Mouse (Mus musculus) heart, embryonic 14.5 days (tissue): ENCODE data around the gene Arl6ip4. TPM values are rescaled to one million over a fixed set of nuclear protein-coding genes. Genes with fewer than 3 reads are reported as not detected.
A peak's percentile ranks its signal among the peaks of the same experiment; 100 is the strongest.

Experiments used
- ATAC-seq: fragments of 200-750 bp; cut with Nextera tagmentation; 2 replicates; pipeline ENCODE4 v1.8.0; 2017; ENCODE audit warnings: low read depth, moderate TSS enrichment; ENCODE audit not compliant: insufficient number of reproducible peaks, insufficient read depth, low FRiP score
- H3K27ac ChIP-seq, 2 experiments: fragments of 200-500 bp in 1 of 2; fragments of 300-500 bp in 1 of 2; sonication (generic) in 1 of 2; replicated peaks in 1 of 2; 2 replicates each; pipeline ENCODE4 v1.5.1; 2012 to 2014; ENCODE audit warnings: low read depth in 2 of 2, low read length in 2 of 2, control low read depth in 1 of 2, mild to moderate bottlenecking in 1 of 2, mixed read lengths in 1 of 2; ENCODE audit not compliant: control insufficient read depth in 1 of 2, insufficient read depth in 1 of 2
- H3K27me3 ChIP-seq: fragments of 300-500 bp; sonication (generic); 2 replicates; pipeline ENCODE4 v1.6.1; 2014; ENCODE audit warnings: mild to moderate bottlenecking, low read length, control low read depth; ENCODE audit not compliant: control insufficient read depth, insufficient read depth
- H3K36me3 ChIP-seq: fragments of 300-500 bp; sonication (generic); 2 replicates; pipeline ENCODE4 v1.6.1; 2014; ENCODE audit warnings: mild to moderate bottlenecking, control low read depth, low read length, mixed read lengths; ENCODE audit not compliant: control insufficient read depth, insufficient read depth
- H3K4me1 ChIP-seq, 2 experiments: fragments of 200-500 bp in 1 of 2; fragments of 300-500 bp in 1 of 2; sonication (generic) in 1 of 2; 2 replicates each; pipeline ENCODE4 v1.6.1; 2012 to 2014; ENCODE audit warnings: low read length in 2 of 2, control low read depth in 1 of 2, mixed read lengths in 1 of 2; ENCODE audit not compliant: control insufficient read depth in 2 of 2, insufficient read depth in 2 of 2
- H3K4me2 ChIP-seq: fragments of 300-500 bp; sonication (generic); 2 replicates; pipeline ENCODE4 v1.6.1; 2014; ENCODE audit warnings: mild to moderate bottlenecking, low read length
- H3K4me3 ChIP-seq, 2 experiments: fragments of 200-500 bp in 1 of 2; fragments of 300-500 bp in 1 of 2; sonication (generic) in 1 of 2; 2 replicates each; pipeline ENCODE4 v1.5.1; 2012 to 2014; ENCODE audit warnings: low read length in 2 of 2, mild to moderate bottlenecking in 2 of 2, control low read depth in 1 of 2, low read depth in 1 of 2, moderate library complexity in 1 of 2; ENCODE audit not compliant: control insufficient read depth in 1 of 2, insufficient read depth in 1 of 2
- H3K9ac ChIP-seq: fragments of 300-500 bp; sonication (generic); 2 replicates; pipeline ENCODE4 v1.6.1; 2014; ENCODE audit warnings: mild to moderate bottlenecking, low read length
- H3K9me3 ChIP-seq: fragments of 300-500 bp; sonication (generic); 2 replicates; pipeline ENCODE4 v1.6.1; 2016; ENCODE audit warnings: low read length, control low read depth; ENCODE audit not compliant: control insufficient read depth
- WGBS: fragments of 180-500 bp; shearing (Covaris S2); extraction: QIAGEN DNeasy Blood & Tissue Kit; methylation state at CpG from one replicate; pipeline ENCODE4 v1.1.7; 2014; 5-methylcytosine and 5-hydroxymethylcytosine counted together
- polyA plus RNA-seq: library from polyadenylated mRNA; unstranded; fragments of >200 nt; fragmentation: Nextera tagmentation; extraction: Ambion mirVana; gene quantifications from 2 replicates; pipeline ENCODE4 v1.2.1, GENCODE M21; 2014

Gene Arl6ip4
- polyA plus RNA-seq, 1 experiment from 2014 or later: 66.2 TPM

GRCm38 (mm10) chr5:124095596-124096232, 20.2 kb upstream of the Arl6ip4 start, which contains the start of gene Abcb9:
Gene Abcb9, minus strand, starts transcription at chr5:124095798.
- H3K4me2 ChIP-seq: peak within 1 kb of the TSS; percentile 88
- H3K9me3 ChIP-seq: 0 out of 2 replicates have a peak, but pooled peaks cover 3% of the 10 kb centered on the region
- peaks cover 8% of the 10 kb centered on the region; the same call in 1 of the 2 replicates for H3K27me3 ChIP-seq
- no peaks in the 10 kb centered on the region for H3K36me3 ChIP-seq
- peak; percentile 68 for ATAC-seq
- 3% methylated on average over 42 of the region's 42 CpGs for WGBS
- peaks cover 2 to 10% of the 10 kb centered on the region in 2 experiments; a peak in 1 of 4 replicates for H3K4me1 ChIP-seq
- H3K27ac ChIP-seq: no peak within 1 kb of the TSS
- peak within 1 kb of the TSS; percentile 71 for H3K9ac ChIP-seq
- H3K4me3 ChIP-seq: peak within 1 kb of the TSS; percentile 36 to 49

- peaks cover 8% of the 10 kb centered on the region; the same call in 1 of the 2 replicates for H3K27me3 ChIP-seq
- WGBS: 78% methylated on average over 2 of the region's 2 CpGs
- H3K4me3 ChIP-seq: no peak overlapping the region
- H3K9me3 ChIP-seq: 0 out of 2 replicates have a peak, but pooled peaks cover 3% of the 10 kb centered on the region
- no peaks in the 10 kb centered on the region for H3K36me3 ChIP-seq
- H3K9ac ChIP-seq: no peak overlapping the region
- no peak overlapping the region for H3K27ac ChIP-seq
- ATAC-seq: no peak
- H3K4me2 ChIP-seq: no peak overlapping the region
- peaks cover 2 to 7% of the 10 kb centered on the region in 2 experiments; a peak in 1 of 4 replicates for H3K4me1 ChIP-seq
These were observed 17.0 kb upstream of the Arl6ip4 start for GRCm38 (mm10) chr5:124098923-124099322.

- ATAC-seq: no peak
- no peak overlapping the region for H3K4me3 ChIP-seq
- H3K9ac ChIP-seq: no peak overlapping the region
- no peak overlapping the region for H3K4me2 ChIP-seq
- H3K27ac ChIP-seq: no peak overlapping the region
- H3K4me1 ChIP-seq: peaks cover 0 to 3% of the 10 kb centered on the region in 2 experiments; a peak in 1 of 4 replicates
- 83% methylated on average over 11 of the region's 11 CpGs for WGBS
- H3K9me3 ChIP-seq: 0 out of 2 replicates have a peak, but pooled peaks cover 3% of the 10 kb centered on the region
- no peaks in the 10 kb centered on the region for H3K27me3 ChIP-seq
- no peaks in the 10 kb centered on the region for H3K36me3 ChIP-seq
These were observed 15.5 kb upstream of the Arl6ip4 start for GRCm38 (mm10) chr5:124100128-124101044.

GRCm38 (mm10) chr5:124102326-124102725, 13.6 kb upstream of the Arl6ip4 start:
- Histone ChIP-seq H3K27ac (no peak overlapping the region), H3K9me3 (0 out of 2 replicates have a peak, but pooled peaks cover 3% of the 10 kb centered on the region), H3K4me2 (no peak overlapping the region), H3K4me3 (no peak overlapping the region), H3K27me3 (no peaks in the 10 kb centered on the region), H3K9ac (no peak overlapping the region), H3K4me1 (no peaks in the 10 kb centered on the region), H3K36me3 (no peaks in the 10 kb centered on the region)
- no peak for ATAC-seq
- WGBS: 75% methylated on average over 6 of the region's 6 CpGs

DNA sequence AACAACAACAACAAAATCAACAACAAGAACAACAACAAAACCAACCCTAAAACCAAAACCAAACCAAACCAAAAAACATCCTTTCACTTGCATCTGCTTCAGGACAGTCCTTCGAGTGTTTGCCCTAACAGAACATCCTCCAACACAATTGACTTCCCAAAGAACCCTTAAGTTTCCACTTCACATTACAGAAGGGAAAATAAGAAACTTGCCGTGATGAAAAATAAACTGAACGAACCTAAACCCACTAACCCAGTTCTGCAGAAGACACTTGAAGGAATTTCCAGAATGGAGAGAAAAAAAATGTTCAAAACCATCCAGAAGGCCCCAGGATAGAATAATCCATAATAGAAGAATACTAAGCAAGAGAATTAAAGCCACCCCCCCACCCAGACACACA, 12.9 kb upstream of the Arl6ip4 start:
- no peak overlapping the region for H3K9ac ChIP-seq
- H3K4me2 ChIP-seq: no peak overlapping the region
- H3K27ac ChIP-seq: no peak overlapping the region
- H3K4me1 ChIP-seq: no peaks in the 10 kb centered on the region
- no peak overlapping the region for H3K4me3 ChIP-seq
- 83% methylated on average over 3 of the region's 3 CpGs for WGBS
- ATAC-seq: no peak
- H3K36me3 ChIP-seq: no peaks in the 10 kb centered on the region
- no peaks in the 10 kb centered on the region for H3K27me3 ChIP-seq
- 0 out of 2 replicates have a peak, but pooled peaks cover 3% of the 10 kb centered on the region for H3K9me3 ChIP-seq

DNA sequence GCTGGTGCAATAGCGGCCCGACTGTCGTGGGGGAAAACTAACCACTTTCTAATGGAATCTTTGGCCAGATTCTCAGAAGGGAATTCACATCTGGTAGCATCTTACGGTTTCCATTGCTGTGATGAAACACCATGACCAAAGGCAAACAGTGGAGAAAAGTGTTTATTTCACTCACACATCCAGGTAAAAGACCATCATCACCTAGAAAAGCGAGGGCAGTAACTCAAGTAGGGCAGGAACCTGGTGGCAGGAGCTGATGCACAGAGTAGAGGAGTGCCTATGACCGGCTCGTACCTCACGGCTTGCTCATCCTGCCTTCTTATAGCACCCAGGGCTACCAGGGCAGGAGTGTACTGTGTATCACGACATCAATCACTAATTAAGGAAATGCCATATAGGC, 12.3 kb upstream of the Arl6ip4 start:
- Histone ChIP-seq H3K27ac (no peak overlapping the region), H3K4me2 (no peak overlapping the region), H3K4me3 (no peak overlapping the region), H3K36me3 (no peaks in the 10 kb centered on the region), H3K9me3 (0 out of 2 replicates have a peak, but pooled peaks cover 3% of the 10 kb centered on the region), H3K9ac (no peak overlapping the region), H3K27me3 (no peaks in the 10 kb centered on the region), H3K4me1 (no peaks in the 10 kb centered on the region)
- ATAC-seq: no peak
- WGBS: 93% methylated on average over 9 of the region's 9 CpGs

- Histone ChIP-seq H3K4me2 (peak overlapping the region; percentile 88), H3K36me3 (peaks cover 10% of the 10 kb centered on the region; the same call in 1 of the 2 replicates), H3K27me3 (no peaks in the 10 kb centered on the region), H3K4me3 (peak overlapping the region; percentile 79 to 81), H3K27ac (peak overlapping the region; percentile 71 to 88), H3K9me3 (no peaks in the 10 kb centered on the region), H3K9ac (peak overlapping the region; percentile 74), H3K4me1 (peaks cover 10 to 11% of the 10 kb centered on the region in 2 experiments)
- ATAC-seq: no peak
- WGBS: 30% methylated on average over 17 of the region's 17 CpGs
These were observed 4.7 kb upstream of the Arl6ip4 start for GRCm38 (mm10) chr5:124111077-124111741.
